Mouse (Mus musculus): ENCODE results near the gene Smarcc2.

The Smarcc2 gene

DNA sequence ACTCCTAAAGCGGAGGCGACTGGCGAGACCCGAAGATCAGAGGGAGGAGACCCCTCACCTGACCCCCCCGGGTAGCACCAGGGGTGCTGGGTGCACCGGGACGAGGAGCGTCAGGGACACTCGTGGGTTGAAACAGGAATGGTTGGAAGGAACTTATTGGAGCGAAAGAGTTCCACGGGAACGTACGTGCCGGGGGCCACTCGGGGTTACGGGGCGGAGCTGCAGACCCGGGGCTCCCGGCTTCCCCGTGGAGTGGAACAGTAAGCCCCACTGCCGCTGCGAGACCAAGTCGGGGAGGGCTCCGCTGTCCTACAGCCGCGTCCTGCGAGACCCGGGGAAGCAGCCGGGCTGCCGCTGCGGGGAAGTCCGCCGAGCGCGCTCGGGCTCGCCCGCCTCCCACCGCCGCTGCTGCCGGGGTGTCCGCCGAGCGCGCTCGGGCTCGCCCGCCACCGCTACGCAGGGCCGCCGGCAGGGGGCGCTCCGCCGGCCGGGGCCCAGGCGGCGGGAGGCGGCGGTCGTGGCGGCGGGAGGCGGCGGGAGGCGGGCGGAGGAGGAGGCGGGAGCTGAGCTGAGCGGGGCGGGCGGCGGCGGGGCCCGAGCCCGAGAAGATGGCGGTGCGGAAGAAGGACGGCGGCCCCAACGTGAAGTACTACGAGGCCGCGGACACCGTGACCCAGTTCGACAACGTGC is at the start of gene Smarcc2:
TSS of gene Smarcc2 (plus strand) at position 530 of the 690 bp plus-strand sequence.
- DNase-seq (ENCODE audit: low spot score in 2 of 2): peak; percentile 63 to 78

DNA sequence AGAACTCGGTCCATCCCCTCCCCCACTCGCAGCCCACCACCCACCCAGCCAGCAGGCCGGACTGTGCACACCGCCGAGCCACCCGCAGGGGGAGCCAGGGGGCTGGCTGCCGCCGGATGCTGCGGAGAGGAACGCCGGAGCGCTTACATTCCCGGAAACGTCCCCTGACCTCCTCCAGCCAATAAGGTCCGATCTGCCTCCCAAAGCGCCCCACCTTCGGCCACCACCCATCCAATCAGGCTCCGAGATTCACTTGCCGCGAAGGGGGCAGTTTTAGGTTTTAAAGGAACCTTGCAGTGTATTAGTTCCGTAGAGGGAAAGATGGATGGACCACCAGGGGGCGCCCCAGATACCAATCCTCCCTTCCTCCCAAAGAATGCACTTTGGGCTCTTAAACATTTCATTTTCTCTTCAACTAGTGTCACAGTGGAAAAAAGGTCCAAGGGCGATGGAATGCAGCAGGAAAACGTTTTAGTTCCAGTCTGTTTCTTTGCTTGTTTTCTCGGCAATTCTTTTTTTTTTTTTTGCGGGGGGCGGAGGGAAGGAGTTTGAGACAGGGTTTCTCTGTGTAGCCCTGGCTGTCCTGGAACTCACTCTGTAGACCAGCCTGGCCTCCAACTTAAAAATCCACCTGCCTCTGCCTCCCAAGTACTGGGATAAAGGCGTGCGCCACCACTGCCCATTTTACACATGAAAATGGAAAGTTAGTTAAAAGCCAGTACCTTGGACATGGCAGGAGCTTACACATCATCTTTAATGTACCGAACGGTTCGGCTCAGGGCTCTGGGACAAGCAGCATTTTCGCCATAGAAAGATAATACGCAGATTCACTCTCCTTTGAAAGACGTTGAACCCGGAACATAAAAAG is 49.1 kb upstream of the Smarcc2 start:
- peak; percentile 96 to 98 for DNase-seq (ENCODE audit: low spot score in 2 of 2)

DNA sequence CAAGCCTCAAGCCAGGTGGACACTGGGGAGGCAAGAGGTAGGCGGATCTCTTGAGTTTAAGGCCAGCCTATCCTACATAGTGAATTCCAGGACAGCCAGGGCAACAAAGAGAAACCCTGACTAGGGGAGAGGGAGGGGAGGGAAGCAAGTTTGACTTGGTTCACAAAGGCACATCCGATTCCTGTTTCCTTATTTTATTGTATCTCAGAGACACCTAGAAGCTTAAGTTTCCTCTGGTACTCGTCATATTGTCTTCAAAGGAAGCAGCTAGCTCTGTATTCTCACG is 48.5 kb upstream of the Smarcc2 start:
- no peak for DNase-seq (ENCODE audit: low spot score in 2 of 2)

DNA sequence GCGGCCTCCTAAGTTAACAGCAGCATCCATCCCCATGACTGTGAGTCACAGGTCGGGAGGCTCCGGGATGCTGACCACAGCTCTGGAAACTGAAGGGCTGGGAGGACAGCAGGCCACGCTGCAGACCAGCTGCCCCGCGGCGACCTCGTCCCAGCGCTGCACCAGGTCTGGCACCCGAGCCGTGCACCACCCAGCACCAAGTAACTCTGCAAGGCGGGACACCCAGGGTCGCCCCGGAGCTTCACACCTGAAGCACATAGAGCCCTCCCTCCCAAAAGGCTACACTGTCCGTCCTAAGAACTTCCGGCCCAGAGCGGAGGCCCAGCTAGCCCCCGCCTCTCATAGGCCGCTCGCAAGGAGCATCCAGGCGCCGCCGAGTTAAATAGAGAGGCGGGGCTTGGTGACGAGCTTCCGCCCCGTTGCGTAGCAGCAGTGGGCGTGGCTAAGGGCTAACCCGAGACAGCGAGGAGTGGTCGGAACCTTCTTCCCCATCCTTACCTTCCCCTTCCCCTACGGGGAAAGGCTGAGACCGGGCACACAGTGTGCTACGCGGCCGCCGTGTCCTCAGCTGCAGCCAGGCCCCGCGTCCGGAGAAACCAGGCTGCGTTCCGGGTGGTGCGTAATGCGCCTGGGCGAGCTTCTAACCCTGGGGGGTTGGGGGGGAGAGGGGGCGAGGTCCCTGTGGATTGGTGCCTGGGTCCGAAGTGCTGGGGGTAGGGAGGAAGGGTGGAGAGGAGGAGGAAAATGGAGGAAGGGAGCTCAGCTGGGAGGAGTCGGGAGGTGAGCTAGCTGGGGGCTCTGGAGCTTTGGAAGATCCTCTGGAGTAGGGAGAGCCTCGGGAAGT is 47.6 kb upstream of the Smarcc2 start, which contains the start of the genes Nabp2 and Rnf41:
TSS of gene Nabp2 (minus strand) at position 282 of the 844 bp plus-strand sequence.
TSS of gene Rnf41 (plus strand) at position 447 of the 844 bp plus-strand sequence.
- DNase-seq (ENCODE audit: low spot score in 2 of 2): peak; percentile 93 to 95

DNA sequence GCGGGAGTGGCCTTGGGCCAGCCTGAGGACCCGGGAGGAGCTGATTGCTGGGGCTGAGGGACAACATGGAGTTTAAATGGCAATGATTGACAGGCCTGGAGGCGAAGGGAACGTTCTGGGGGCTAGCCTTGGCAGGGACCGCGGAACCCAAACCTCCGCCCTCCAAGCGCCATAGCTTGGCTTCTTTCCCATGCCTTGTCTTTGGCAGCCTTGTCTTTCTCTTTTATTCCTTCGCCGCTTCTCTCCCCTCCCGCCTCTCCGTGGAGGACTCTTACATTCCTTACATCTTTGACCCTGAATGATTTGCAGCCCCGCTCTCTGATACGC is 47.0 kb upstream of the Smarcc2 start:
- DNase-seq (ENCODE audit: low spot score in 2 of 2): no peak

DNA sequence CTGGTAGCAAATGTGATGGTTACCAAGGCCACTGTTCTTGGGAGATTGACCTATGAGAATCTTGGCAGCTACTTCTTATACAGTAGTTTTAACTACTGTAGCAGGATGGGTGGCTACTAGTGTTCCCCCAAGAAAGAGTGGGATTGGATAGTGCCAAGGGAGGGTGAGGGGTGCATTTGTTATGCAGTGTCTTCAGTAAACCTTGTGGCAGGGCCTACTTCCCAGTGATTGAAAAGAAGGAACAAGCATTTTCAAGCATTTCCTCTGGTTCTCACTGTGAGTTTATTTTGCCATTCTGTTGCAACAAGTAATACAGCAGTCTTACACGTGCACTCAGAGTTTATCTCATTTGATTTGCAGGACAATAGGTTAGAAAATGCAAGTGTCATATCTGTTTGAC is 46.5 kb upstream of the Smarcc2 start:
- DNase-seq (ENCODE audit: low spot score in 2 of 2): no peak

GRCm38 (mm10) chr10:128413076-128413475 is 46.0 kb upstream of the Smarcc2 start:
- no peak for DNase-seq (ENCODE audit: low spot score in 2 of 2)

GRCm38 (mm10) chr10:128414848-128415247 is 44.2 kb upstream of the Smarcc2 start:
- DNase-seq (ENCODE audit: low spot score in 2 of 2): no peak

GRCm38 (mm10) chr10:128422426-128422825 is 36.6 kb upstream of the Smarcc2 start:
- DNase-seq (ENCODE audit: low spot score in 2 of 2): no peak

GRCm38 (mm10) chr10:128424604-128425003 is 34.4 kb upstream of the Smarcc2 start:
- peak in 1 of 2 experiments; percentile 35 for DNase-seq (ENCODE audit: low spot score in 2 of 2)

DNA sequence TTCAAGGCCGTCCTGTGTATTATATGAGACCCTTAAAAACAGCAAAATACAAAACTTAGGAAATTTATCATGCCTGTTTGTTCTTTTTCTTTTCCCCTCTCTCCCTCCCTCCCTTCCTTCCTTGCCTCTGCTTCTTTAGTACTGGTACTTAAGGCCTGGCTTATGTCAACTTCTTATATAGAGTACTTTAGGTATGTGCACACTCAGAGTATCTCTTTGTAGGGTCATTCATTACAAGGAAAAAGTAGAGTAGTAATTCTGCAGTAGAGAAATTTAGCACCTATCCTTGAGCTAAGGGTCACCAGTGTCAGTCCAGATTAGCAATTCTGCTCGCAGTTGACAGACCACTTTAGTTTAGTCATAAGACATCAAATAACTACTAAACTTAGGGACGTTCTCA is 33.8 kb upstream of the Smarcc2 start:
- no peak for DNase-seq (ENCODE audit: low spot score in 2 of 2)

- no peak for DNase-seq (ENCODE audit: low spot score in 2 of 2)
Observed at GRCm38 (mm10) chr10:128429052-128429451, 30.0 kb upstream of the Smarcc2 start.

- DNase-seq (ENCODE audit: low spot score in 2 of 2): no peak
Observed at GRCm38 (mm10) chr10:128429454-128429853, 29.6 kb upstream of the Smarcc2 start.

GRCm38 (mm10) chr10:128433417-128433816 is 25.6 kb upstream of the Smarcc2 start:
- no peak for DNase-seq (ENCODE audit: low spot score in 2 of 2)

GRCm38 (mm10) chr10:128434681-128435080 is 24.4 kb upstream of the Smarcc2 start:
- peak in 1 of 2 experiments; percentile 72 for DNase-seq (ENCODE audit: low spot score in 2 of 2)

- DNase-seq (ENCODE audit: low spot score in 2 of 2): peak in 1 of 2 experiments; percentile 64
Observed at GRCm38 (mm10) chr10:128435186-128435823, 23.7 kb upstream of the Smarcc2 start.

GRCm38 (mm10) chr10:128435873-128436272 is 23.2 kb upstream of the Smarcc2 start:
- DNase-seq (ENCODE audit: low spot score in 2 of 2): no peak

GRCm38 (mm10) chr10:128436376-128436775 is 22.7 kb upstream of the Smarcc2 start:
- DNase-seq (ENCODE audit: low spot score in 2 of 2): no peak

- DNase-seq (ENCODE audit: low spot score in 2 of 2): peak in 1 of 2 experiments; percentile 73
Observed at GRCm38 (mm10) chr10:128438675-128439279, 20.3 kb upstream of the Smarcc2 start.

- no peak for DNase-seq (ENCODE audit: low spot score in 2 of 2)
Observed at GRCm38 (mm10) chr10:128440407-128440806, 18.6 kb upstream of the Smarcc2 start.

Data from natural killer cell, adult 2 months (primary cell).